Mouse (Mus musculus) hindlimb bud, embryonic 11.5 days (tissue): ENCODE measurements around the gene Ywhae.

Source experiments
- DNase-seq: peaks from one replicate; pipeline ENCODE4 v3.0.0-alpha.2; 2012; ENCODE audit warnings: low read depth, low spot score; ENCODE audit errors: extremely low spot score

Ywhae gene

DNA sequence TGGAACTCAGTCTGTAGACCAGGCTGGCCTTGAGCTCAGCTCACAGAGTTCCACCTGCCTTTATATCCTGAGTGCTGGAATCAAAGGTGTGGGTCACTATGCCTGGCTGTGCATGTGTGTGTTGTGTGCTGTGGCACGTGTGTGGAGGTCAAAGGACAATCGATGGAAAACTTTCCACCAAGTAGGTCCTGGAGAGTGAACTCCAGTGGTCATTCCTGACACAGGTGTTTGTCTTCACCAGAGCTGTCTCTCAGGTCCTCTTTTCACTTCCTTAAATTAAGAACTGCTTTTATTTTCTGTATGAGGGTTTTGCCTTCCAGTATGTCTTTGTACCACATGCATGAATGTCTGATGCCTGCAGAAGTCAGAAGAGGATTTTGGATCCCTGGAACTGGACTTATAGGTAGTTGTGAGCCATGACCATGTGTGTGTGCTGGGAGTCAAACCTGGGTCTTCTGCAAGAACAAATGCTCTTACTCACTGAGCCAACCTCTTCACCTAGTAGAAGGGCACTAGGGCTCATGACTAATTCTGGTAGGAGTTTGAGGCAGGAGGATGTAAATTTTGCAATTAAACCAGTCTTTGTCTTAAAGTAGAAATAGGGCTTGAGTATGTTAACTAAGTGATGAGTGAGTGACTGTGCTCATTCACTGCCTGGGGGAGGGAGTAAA lies 5.3 kb downstream of the Ywhae start:
- no peak for DNase-seq

DNA sequence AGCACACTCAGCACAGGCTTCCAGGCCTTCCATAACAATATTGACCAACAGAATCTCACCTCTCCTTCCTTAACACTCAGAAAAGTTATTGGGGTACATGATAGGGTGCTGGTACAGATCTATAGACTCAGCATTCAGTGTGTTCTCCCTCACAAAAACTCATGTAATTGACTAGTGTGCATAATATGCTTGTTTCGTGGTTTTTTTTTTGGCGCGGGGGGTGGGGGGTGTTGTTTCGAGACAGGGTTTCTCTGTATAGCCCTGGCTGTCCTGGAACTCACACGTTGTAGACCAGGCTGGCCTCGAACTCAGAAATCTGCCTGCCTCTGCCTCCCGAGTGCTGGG lies 5.8 kb downstream of the Ywhae start:
- no peak for DNase-seq

GRCm38 (mm10) chr11:75740204-75740603 lies 7.5 kb downstream of the Ywhae start:
- no peak for DNase-seq

GRCm38 (mm10) chr11:75741615-75742014 lies 8.9 kb downstream of the Ywhae start:
- DNase-seq = no peak

GRCm38 (mm10) chr11:75744761-75745160 lies 12.1 kb downstream of the Ywhae start:
- DNase-seq = no peak

DNA sequence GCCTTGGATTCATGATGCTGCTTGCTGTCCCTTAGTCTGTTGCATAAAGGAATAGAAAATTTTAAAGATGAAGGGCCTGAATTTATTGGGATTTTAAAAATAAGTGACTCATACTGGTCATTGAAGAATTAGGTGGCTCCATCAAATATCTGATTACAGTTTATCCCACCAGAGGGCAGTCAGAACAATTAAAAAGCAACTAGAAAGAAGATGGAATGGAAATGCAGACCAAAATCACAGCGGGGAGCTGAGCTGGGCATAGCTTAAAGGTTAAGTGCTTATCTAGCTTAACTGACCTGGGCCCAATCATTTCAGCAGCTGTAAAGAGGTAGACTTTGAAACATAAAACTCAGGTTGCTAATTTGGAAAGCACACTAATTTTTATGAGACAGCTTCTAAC lies 17.9 kb downstream of the Ywhae start:
- DNase-seq = no peak

DNA sequence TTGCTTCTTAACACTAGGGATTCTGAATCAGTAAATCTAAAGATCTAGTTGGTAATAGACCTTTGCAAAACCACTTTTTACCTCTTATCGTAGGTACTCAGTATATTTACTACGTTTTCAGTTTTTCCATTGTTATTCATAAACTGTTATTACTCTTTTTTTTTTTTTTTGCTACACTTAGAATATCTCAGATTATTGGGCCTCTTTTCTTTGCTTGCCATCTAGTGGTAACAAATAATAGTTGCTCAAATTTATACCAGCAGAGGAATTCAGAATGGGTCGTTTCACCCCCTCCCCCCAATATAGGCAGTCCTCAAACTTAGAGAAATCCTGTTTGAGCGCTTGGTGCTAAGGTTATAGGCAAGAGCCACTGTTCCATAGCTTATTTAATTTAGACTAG lies 18.4 kb downstream of the Ywhae start:
- DNase-seq = no peak

DNA sequence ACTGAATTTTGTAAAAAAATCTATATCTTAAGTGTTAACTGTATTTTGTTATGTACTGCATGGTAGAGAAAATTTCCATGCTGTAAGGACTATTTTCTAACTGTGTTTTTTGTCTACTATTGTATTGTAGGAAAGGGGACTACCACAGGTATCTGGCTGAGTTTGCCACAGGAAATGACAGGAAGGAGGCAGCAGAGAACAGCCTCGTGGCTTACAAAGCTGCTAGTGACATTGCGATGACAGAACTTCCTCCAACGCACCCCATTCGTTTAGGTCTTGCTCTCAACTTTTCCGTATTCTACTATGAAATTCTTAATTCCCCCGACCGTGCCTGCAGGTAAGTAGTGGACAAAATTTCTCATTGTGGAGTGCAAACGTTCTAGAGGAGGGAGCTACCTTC lies 24.0 kb downstream of the Ywhae start:
- no peak for DNase-seq

DNA sequence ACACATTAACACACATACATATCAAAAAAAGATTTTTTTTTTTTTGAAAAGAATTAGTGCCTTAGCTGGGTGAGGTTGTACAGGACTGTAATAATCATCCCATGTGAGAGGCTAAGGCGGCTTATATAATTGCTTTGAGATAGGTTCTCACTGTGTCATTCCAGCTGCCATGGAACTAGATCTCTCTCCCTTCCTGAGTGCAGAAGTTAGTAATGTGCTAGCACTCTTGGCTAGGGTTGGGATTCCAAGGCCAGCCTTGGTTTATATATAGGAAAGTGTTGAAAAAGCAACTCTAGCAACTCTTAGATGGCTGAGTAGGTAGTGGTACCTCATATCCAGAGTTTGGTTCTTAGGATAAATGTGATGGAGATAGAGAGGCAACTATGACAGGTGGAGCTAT lies 25.9 kb downstream of the Ywhae start:
- no peak for DNase-seq

GRCm38 (mm10) chr11:75760785-75761184 lies 28.1 kb downstream of the Ywhae start:
- DNase-seq = no peak

DNA sequence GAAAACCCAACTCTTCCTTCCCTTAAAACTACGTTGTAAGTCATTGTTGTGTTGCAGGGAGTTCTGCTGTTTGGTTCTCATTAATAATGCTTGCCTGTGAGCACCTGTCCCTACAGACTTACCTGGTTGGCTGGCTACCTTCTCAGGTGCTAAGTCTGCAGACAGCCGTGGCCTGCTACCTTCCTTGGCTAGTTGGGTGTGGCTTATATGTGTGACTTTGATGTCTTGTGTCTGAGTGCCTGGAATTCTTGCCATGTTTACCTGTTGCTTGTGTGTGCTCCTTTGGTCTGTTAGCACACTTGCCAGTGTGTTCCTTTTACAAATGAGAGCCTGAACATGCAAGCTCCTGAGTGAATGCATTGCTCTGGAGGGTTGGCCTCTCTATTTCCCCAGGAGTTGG lies 30.0 kb downstream of the Ywhae start:
- no peak for DNase-seq

GRCm38 (mm10) chr11:75764521-75765023 lies 31.9 kb downstream of the Ywhae start:
- no peak for DNase-seq

DNA sequence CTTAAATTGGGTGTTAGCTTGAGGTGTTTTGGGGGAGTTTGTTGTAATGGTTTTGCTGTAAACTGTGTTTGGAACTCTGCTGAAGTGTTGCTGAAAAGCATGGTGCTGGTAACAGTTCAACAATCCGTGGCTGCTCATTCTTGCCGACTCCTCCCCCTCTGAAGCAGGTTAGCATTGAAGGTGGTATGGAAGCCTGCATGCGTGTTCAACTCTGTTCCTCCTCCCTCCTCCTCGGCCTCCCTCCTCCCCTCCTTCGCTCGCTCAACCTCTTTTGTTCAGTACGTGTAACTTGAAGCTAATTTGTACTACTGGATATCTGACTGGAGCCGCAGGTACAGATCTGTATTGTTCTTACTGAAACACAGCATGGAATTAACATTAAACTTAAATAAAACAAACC lies 32.5 kb downstream of the Ywhae start:
- no peak for DNase-seq

- no peak for DNase-seq
Observed at GRCm38 (mm10) chr11:75767014-75767413, 34.3 kb downstream of the Ywhae start.

DNA sequence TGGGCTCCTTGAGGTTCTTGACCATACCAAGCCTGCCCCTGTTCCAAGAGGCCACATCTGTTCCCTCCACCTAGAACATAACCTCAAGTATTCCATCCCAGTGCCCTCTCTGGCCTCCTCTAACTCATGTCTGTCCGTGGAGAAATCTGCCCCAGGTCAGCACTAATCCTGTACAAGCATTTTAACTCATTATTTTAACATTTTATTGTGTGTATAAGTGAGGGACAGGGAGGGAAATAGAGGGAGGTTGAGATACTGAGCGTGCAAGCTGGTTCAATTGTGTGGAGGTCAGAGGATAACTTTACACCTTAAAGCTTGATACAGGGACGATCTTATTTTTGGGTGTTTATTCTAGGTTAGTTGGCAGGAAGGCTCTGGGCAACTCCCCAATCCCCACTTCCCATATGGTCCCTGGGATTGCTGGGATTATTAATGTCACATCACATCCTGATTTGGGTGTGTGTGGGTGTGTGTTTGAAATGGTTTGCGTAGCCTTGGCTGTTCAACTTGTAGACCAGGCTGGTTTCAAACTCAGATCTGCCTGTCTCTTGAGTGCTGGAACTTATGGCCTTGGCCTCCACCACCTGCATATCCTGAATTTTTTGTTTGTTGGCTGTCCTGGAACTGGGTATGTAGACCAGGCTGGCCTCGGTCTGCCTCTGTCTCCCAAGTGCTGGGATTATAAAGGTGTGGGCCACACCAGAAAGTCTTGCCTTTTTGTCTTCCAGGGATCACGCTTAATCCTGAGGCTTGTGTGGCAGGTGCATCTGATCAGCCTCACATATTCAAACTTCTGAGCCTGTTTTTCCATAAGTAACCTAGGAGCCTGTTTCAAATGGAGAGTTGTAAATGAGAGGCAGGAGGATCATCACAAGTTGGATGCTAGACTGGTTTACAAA lies 35.7 kb downstream of the Ywhae start:
- no peak for DNase-seq

GRCm38 (mm10) chr11:75769206-75769605 lies 36.5 kb downstream of the Ywhae start:
- DNase-seq = no peak

DNA sequence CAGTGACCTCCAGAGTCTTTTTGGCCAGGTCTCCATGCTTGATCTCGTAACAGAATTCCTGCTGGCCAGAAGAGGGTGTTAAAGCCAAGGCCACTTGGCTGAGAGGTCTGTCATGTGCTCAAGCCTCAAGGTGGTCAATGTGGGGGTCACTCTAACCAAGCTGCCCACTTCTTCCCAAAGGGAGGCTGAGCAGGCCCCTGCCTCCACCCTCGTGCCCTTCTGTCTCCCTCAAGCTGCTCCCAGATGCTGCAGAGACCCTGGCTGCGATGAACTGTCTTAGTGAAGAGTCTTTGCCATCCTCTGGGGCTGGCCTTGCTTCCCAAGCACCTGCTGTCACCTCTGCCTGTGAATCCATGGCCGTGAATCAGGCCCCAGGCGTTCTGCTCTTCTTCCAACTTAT lies 39.9 kb downstream of the Ywhae start:
- no peak for DNase-seq

DNA sequence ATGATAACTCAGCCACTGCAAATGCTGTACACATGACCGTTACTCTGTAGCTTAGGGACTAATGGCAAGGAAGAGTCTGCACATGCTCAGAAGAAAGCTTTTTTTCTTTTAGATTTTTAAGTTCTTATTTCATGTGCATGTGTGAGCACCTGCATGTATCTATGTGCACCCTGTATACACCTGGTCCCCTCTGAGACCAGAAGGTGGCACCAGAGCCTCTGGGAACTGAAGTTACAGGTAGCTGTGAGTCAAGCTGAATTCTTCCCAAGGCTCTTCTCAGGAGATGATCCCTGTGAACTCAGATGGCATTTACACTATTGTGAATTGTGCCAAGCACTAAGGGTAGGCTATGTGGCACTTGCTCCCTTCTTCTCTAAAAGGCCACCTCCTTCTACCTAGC lies 43.2 kb downstream of the Ywhae start:
- DNase-seq = no peak

DNA sequence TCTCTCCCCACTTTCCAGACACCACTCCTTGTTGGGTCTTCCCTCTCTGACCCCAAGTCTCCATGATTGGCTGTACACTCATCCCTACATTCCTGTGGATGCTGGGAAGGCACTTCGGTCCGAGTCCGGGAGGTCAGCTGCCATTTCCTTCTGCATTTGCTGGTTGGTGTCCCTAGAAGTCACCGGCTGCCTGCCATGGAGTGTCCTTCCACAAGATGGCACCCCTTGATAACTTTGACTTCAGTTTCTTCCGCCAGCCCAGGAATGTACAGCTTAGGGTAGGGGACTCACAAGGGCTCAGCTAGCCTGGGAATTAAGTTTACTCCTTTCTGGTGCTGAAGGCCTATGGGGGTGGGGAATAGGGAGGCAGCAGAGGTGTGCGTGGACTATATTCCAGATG lies 49.2 kb downstream of the Ywhae start:
- no peak for DNase-seq

DNA sequence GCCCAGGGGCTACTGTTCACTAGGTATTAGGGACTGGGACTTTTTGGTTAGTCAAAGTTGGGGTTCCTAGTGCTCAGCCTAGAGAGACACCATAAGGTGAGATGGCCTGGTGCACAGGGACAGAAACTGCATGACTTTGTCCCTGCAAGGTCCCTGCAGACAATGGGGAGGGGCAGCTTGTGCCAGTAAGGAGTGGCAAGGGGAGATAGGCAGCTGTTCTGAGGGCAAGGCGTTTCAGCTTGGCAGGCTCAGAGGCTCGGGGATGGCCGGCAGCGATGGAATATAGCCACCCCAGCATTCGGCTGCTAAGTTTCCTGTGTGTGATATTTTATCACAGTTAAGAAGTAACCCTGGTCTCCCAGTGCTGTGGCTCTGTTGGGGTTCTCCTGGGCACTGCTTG lies 51.1 kb downstream of the Ywhae start:
- DNase-seq = no peak

- no peak for DNase-seq
Observed at GRCm38 (mm10) chr11:75785897-75786296, 53.2 kb downstream of the Ywhae start.

DNA sequence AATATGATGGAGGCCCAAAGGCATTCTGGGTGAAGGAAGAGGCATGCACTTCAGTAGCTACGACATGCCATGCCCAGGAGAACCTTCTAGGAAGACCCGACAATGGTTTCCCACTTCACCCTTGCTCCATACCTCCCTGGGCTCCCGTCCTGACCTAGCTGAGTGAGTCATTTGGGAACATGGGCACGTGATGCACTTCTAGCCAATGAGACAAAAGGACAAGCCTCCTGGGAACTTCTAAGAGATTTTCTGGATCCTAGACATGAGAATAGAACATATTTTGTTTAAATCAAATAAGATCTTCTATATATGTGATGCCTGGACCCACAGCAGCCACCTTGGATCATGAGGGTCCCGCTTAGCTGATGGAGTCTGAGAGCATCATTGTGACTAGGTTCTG lies 59.9 kb downstream of the Ywhae start:
- no peak for DNase-seq
